Mouse (Mus musculus): ENCODE data around the gene Scnm1. TPM values are rescaled to one million over a fixed set of nuclear protein-coding genes. Genes with fewer than 3 reads are reported as not detected.
A peak's percentile ranks its signal among the peaks of the same experiment; 100 is the strongest.
"Not testable (repeated sequence)": the region's sequence is repeated elsewhere in the genome, so short reads cannot be mapped to it uniquely, and the experiment has no call there.

The Scnm1 gene
- total RNA-seq, 4 experiments from 2014 or later, result 49.3 to 55.8 (median 50.5) TPM

GRCm38 (mm10) chr3:95107308-95107707 lies 26.5 kb downstream of the Scnm1 start:
- DNase-seq (ENCODE audit: low spot score in 2 of 2), result not testable (repeated sequence)

GRCm38 (mm10) chr3:95106338-95107117 lies 27.3 kb downstream of the Scnm1 start, which contains the start of gene Pip5k1a:
Pip5k1a (minus strand) TSS chr3:95106930.
- DNase-seq (ENCODE audit: low spot score in 2 of 2), result peak; percentile 92 to 96

GRCm38 (mm10) chr3:95105586-95106337 lies 28.0 kb downstream of the Scnm1 start:
- DNase-seq (ENCODE audit: low spot score in 2 of 2), result no peak

- peak in 1 of 2 experiments; percentile 35 for DNase-seq (ENCODE audit: low spot score in 2 of 2)
Observed at GRCm38 (mm10) chr3:95105121-95105520, 28.7 kb downstream of the Scnm1 start.

GRCm38 (mm10) chr3:95100854-95101253 lies 33.0 kb downstream of the Scnm1 start:
- no peak for DNase-seq (ENCODE audit: low spot score in 2 of 2)

GRCm38 (mm10) chr3:95088071-95088470 lies 45.7 kb downstream of the Scnm1 start:
- DNase-seq (ENCODE audit: low spot score in 2 of 2), result no peak

Small RNA genes lying within 50 kb of the gene (microRNA-seq; reads per million reads assigned to microRNA genes)
- gene Mir8099-1, result 0 reads per million in 2 experiments

Other genes starting within 250 kb of the Scnm1 start
- 100 to 1,000 TPM; 239 to 284 (median 263) TPM for gene Psmb4, start 247.1 kb downstream of the Scnm1 start, total RNA-seq (2022)
- 10 to 100 TPM; 10.2 to 12.8 (median 11.4) TPM for gene Selenbp1, start 201.0 kb downstream of the Scnm1 start, total RNA-seq (2022)
- gene Rfx5, start 179.9 kb downstream of the Scnm1 start, total RNA-seq (2022), result 10 to 100 TPM; 25.3 to 30.5 (median 27.1) TPM
- gene Pi4kb, start 159.3 kb downstream of the Scnm1 start, total RNA-seq (2022), result 10 to 100 TPM; 54.8 to 65.9 (median 59.6) TPM
- 10 to 100 TPM; 33.2 to 36.0 (median 35.2) TPM for gene Zfp687, start 118.6 kb downstream of the Scnm1 start, total RNA-seq (2022)
- 100 to 1,000 TPM; 153 to 167 (median 156) TPM for gene Psmd4, start 91.4 kb downstream of the Scnm1 start, total RNA-seq (2022)
- gene Pip5k1a, start 27.1 kb downstream of the Scnm1 start, total RNA-seq (2022), result 10 to 100 TPM; 49.9 to 53.7 (median 51.0) TPM
- 10 to 100 TPM; 42.8 to 48.3 (median 43.1) TPM for gene Vps72, start 23.0 kb downstream of the Scnm1 start, total RNA-seq (2022)
- gene Tmod4, start 9.5 kb downstream of the Scnm1 start, total RNA-seq (2022), result under 1 TPM in 2 of 4 experiments, not detected in 2; 0.51 to 0.62 TPM
- gene Lysmd1, start 77 bp upstream of the Scnm1 start, total RNA-seq (2022), result 10 to 100 TPM; 12.8 to 17.7 (median 15.5) TPM
- gene Tnfaip8l2, start 8.3 kb upstream of the Scnm1 start, total RNA-seq (2022), result 1 to 10 TPM; 2.3 to 6.7 (median 4.3) TPM
- 10 to 100 TPM; 22.8 to 27.3 (median 24.9) TPM for gene Sema6c, start 26.4 kb upstream of the Scnm1 start, total RNA-seq (2022)
- gene Gabpb2, start 83.9 kb upstream of the Scnm1 start, total RNA-seq (2022), result 10 to 100 TPM; 10.4 to 12.5 (median 12.1) TPM
- gene Cdc42se1, start 94.7 kb upstream of the Scnm1 start, total RNA-seq (2022), result 10 to 100 TPM; 63.5 to 76.2 (median 69.3) TPM
- 100 to 1,000 TPM; 280 to 293 (median 288) TPM for gene Mllt11, start 98.2 kb upstream of the Scnm1 start, total RNA-seq (2022)
- under 1 TPM; 0.24 to 0.67 (median 0.41) TPM for gene Gm128, start 107.6 kb upstream of the Scnm1 start, total RNA-seq (2022)
- under 1 TPM in 3 of 4 experiments, not detected in 1; 0.37 to 0.72 (median 0.67) TPM for gene Bnipl, start 117.2 kb upstream of the Scnm1 start, total RNA-seq (2022)
- gene Mindy1, start 147.3 kb upstream of the Scnm1 start, total RNA-seq (2022), result 10 to 100 TPM; 20.7 to 24.3 (median 22.4) TPM
- 10 to 100 TPM; 24.0 to 27.2 (median 25.2) TPM for gene Prune1, start 148.1 kb upstream of the Scnm1 start, total RNA-seq (2022)
- 1 to 10 TPM in 2 of 4 experiments, under 1 TPM in 2; 0.33 to 1.6 (median 0.93) TPM for gene Anxa9, start 173.2 kb upstream of the Scnm1 start, total RNA-seq (2022)
- 10 to 100 TPM; 51.9 to 63.7 (median 56.1) TPM for gene Cers2, start 180.8 kb upstream of the Scnm1 start, total RNA-seq (2022)
- 10 to 100 TPM; 31.6 to 36.9 (median 34.8) TPM for gene Setdb1, start 223.2 kb upstream of the Scnm1 start, total RNA-seq (2022)

Measured in left cerebral cortex, adult 8-10 months (tissue).